Mouse (Mus musculus): ENCODE data around the gene 4921511M17Rik. TPM values are rescaled to one million over a fixed set of nuclear protein-coding genes. Genes with fewer than 3 reads are reported as not detected.

4921511M17Rik gene
- not detected for polyA plus RNA-seq (2017; shearing (Covaris generic))

GRCm38 (mm10) chrX:154033727-154034126 is at the start of gene 4921511M17Rik:
Gene 4921511M17Rik (minus strand): TSS chrX:154033827.

GRCm38 (mm10) chrX:154054939-154055338 is 21.3 kb upstream of the 4921511M17Rik start, which contains the start of gene Gm10057:
Gene Gm10057 (minus strand): TSS chrX:154055039.

GRCm38 (mm10) chrX:154012540-154012939 is 21.1 kb downstream of the 4921511M17Rik start, which contains the start of gene Samt1:
Gene Samt1 (minus strand): TSS chrX:154012640.

Other genes with a start within 250 kb of the 4921511M17Rik start
- gene Spin2c, start 201.6 kb downstream of the 4921511M17Rik start, polyA plus RNA-seq (2017; shearing (Covaris generic)) = 2.1 TPM
- not detected for gene Samt1, start 21.2 kb downstream of the 4921511M17Rik start, polyA plus RNA-seq (2017; shearing (Covaris generic))
- gene Gm10057, start 21.2 kb upstream of the 4921511M17Rik start, polyA plus RNA-seq (2017; shearing (Covaris generic)) = not detected
- gene Gm15140, start 86.9 kb upstream of the 4921511M17Rik start, polyA plus RNA-seq (2017; shearing (Covaris generic)) = not detected